Mouse (Mus musculus) forebrain, embryonic 11.5 days (tissue): ENCODE results near the gene Osbpl10. TPM values are rescaled to one million over a fixed set of nuclear protein-coding genes. Genes with fewer than 3 reads are reported as not detected.

Source experiments
- ATAC-seq: fragments of 200-750 bp; cut with Nextera tagmentation; replicated peaks from 2 replicates; pipeline ENCODE4 v1.8.0; 2017; ENCODE audit warnings: moderate TSS enrichment; ENCODE audit not compliant: low FRiP score
- DNase-seq: peaks from one replicate; pipeline ENCODE4 v3.0.0-alpha.2; 2017; ENCODE audit warnings: low spot score
- H3K27ac ChIP-seq: fragments of 300-500 bp; sonication (generic); 2 replicates; pipeline ENCODE4 v1.5.1; 2014; ENCODE audit warnings: low read depth, low read length
- H3K27me3 ChIP-seq: fragments of 300-500 bp; sonication (generic); 2 replicates; pipeline ENCODE4 v1.6.1; 2014; ENCODE audit warnings: mild to moderate bottlenecking, low read length, mixed read lengths; ENCODE audit not compliant: control insufficient read depth, insufficient read depth
- H3K36me3 ChIP-seq: fragments of 300-500 bp; sonication (generic); 2 replicates; pipeline ENCODE4 v1.6.1; 2014; ENCODE audit warnings: mild to moderate bottlenecking, low read length, moderate library complexity, mixed read lengths; ENCODE audit not compliant: control insufficient read depth, insufficient read depth
- H3K4me1 ChIP-seq: fragments of 300-500 bp; sonication (generic); replicated peaks from 2 replicates; pipeline ENCODE4 v1.6.1; 2014; ENCODE audit warnings: low read length, mixed read lengths; ENCODE audit not compliant: control insufficient read depth, insufficient read depth
- H3K4me2 ChIP-seq: fragments of 300-500 bp; sonication (generic); 2 replicates; pipeline ENCODE4 v1.6.1; 2014; ENCODE audit warnings: low read depth, mild to moderate bottlenecking, low read length, moderate library complexity, mixed read lengths; ENCODE audit not compliant: severe bottlenecking
- H3K4me3 ChIP-seq: fragments of 300-500 bp; sonication (generic); 2 replicates; pipeline ENCODE4 v1.5.1; 2014; ENCODE audit warnings: low read depth, low read length
- H3K9ac ChIP-seq: fragments of 300-500 bp; sonication (generic); 2 replicates; pipeline ENCODE4 v1.6.1; 2014; ENCODE audit warnings: low read length
- H3K9me3 ChIP-seq: fragments of 300-500 bp; sonication (generic); 2 replicates; pipeline ENCODE4 v1.6.1; 2016; ENCODE audit warnings: low read length, mixed read lengths; ENCODE audit not compliant: control insufficient read depth
- WGBS: fragments of 180-500 bp; shearing (Covaris S2); extraction: QIAGEN DNeasy Blood & Tissue Kit; methylation state at CpG from one replicate; pipeline ENCODE4 v1.1.7; 2014; 5-methylcytosine and 5-hydroxymethylcytosine counted together
- polyA plus RNA-seq: library from polyadenylated mRNA; unstranded; fragments of >200 nt; fragmentation: Nextera tagmentation; extraction: Ambion mirVana; gene quantifications from 2 replicates; pipeline ENCODE4 v1.2.1, GENCODE M21; 2014

The Osbpl10 gene
- polyA plus RNA-seq, 1 experiment from 2014 or later: 1.0 TPM

DNA sequence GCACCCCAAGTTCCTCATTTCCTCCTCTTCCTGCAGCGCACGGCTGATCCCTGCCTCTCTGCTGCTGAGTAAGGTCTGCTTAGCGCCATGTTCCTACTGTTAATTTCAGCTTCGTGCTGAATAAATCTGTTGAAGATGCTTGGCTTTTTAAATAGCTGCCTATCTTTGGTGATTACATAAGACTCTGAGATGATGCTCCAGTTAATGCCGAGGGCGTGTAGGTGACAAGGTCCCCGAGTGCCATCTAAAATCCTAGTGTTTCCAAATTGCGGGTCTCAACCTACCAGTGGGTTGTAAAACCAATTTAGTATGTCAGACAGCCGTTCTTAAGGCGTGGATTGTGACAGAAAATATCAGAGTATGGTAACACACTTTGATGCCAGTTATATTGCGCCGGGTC, 232.2 kb downstream of the Osbpl10 start:
- no peak overlapping the region for H3K9ac ChIP-seq
- no peak overlapping the region for H3K4me3 ChIP-seq
- H3K4me2 ChIP-seq: no peak overlapping the region
- H3K4me1 ChIP-seq: 0 out of 2 replicates have a peak, but pooled peaks cover 2% of the 10 kb centered on the region
- no peaks in the 10 kb centered on the region for H3K36me3 ChIP-seq
- ATAC-seq: no peak
- H3K27ac ChIP-seq: no peak overlapping the region
- no peaks in the 10 kb centered on the region; the same call in 1 of the 2 replicates for H3K9me3 ChIP-seq
- H3K27me3 ChIP-seq: no peaks in the 10 kb centered on the region
- 93% methylated on average over 12 of the region's 12 CpGs for WGBS
- no peak for DNase-seq

DNA sequence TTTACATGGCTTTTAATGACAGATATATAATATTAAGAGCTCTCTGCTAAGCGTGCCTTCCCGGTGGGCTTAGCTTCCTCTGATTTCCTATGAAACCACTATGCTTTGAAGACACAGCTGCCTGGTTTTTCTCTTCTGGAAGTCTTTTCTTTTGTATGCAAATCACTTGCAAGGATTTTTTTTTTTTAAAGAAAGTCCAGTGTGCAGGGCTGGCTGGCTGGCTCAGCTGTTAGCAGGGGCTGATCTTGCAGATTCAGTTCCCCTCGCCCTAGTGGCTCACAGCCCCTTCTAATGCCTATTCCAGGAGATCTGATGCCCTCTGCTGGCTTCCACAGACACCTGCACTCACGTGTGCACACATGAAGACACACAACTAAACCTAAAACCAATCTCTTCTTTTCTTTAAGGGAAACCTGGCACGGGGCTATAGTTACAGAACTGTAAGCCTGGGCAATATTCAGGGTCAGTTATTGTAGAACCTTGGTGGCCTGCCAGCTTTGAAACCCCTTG, 235.4 kb downstream of the Osbpl10 start:
- WGBS: 88% methylated on average over 5 of the region's 5 CpGs
- Histone ChIP-seq H3K4me2 (no peak overlapping the region), H3K36me3 (no peaks in the 10 kb centered on the region), H3K27ac (no peak overlapping the region), H3K4me1 (0 out of 2 replicates have a peak, but pooled peaks cover 4% of the 10 kb centered on the region), H3K4me3 (no peak overlapping the region), H3K9me3 (no peaks in the 10 kb centered on the region; the same call in 1 of the 2 replicates), H3K27me3 (no peaks in the 10 kb centered on the region), H3K9ac (no peak overlapping the region)
- no peak for ATAC-seq
- DNase-seq: no peak

DNA sequence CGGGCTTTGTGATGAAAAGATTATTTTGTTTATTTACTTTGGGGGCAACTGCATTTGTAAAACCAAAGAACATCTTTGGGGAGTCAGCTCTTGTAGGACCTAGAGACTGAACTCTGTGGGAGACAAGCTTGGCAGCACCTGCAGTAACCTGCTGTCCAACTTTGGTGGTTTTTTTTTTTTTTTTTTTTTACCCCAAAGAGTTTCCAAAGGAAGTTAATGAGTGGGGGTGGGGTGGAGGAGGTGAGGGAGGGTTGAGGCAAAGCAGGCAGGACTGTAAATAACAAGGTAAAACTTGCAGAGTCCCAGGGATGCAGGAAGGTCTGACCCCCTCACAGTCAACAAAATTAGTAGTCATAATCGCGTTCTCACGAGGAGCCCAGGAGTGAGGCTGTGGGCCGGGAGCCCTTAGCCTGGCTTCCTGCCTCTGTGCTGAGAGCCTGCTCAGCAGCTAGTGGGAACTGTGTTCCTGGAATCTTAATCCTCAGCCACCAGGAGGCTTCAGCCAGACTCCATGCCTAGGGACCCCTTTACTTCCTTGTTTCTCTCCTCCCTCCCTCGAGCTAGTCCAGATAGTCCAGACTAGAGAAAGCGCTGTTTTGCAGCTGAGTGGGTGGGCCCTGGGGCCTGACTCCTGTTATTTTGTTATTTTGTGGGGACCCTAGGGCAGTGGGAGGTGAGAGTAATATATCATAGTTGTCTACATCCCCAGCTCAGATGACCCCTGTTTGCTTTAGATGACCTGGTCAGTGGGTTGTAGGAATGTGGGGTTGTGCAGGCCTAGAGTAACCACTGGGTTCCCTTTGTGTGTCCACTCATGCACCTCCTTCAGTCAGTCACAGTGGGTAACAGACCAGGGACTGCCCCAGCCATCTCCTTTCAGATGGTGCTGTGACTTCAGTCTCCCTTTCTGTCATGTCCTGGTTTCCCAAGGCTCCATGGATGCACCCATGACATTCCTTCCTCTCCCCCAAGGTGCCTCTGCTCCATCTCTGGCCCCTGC, 236.5 kb downstream of the Osbpl10 start:
- 16% methylated on average over 7 of the region's 7 CpGs for WGBS
- ATAC-seq: no peak; the same call in 1 of the 2 replicates
- H3K4me1 ChIP-seq: 0 out of 2 replicates have a peak, but pooled peaks cover 4% of the 10 kb centered on the region
- H3K9me3 ChIP-seq: no peaks in the 10 kb centered on the region; the same call in 1 of the 2 replicates
- no peaks in the 10 kb centered on the region for H3K27me3 ChIP-seq
- no peak overlapping the region for H3K4me2 ChIP-seq
- no peaks in the 10 kb centered on the region for H3K36me3 ChIP-seq
- no peak overlapping the region for H3K9ac ChIP-seq
- no peak overlapping the region for H3K4me3 ChIP-seq
- H3K27ac ChIP-seq: no peak overlapping the region
- no peak for DNase-seq

GRCm38 (mm10) chr9:115215830-115216701, 237.7 kb downstream of the Osbpl10 start:
- Histone ChIP-seq H3K27ac (no peak overlapping the region), H3K36me3 (no peaks in the 10 kb centered on the region), H3K9ac (no peak overlapping the region), H3K4me2 (peak overlapping the region; percentile 9; the same call in 1 of the 2 replicates), H3K4me1 (0 out of 2 replicates have a peak, but pooled peaks cover 4% of the 10 kb centered on the region), H3K9me3 (no peaks in the 10 kb centered on the region; the same call in 1 of the 2 replicates), H3K27me3 (no peaks in the 10 kb centered on the region), H3K4me3 (no peak overlapping the region)
- ATAC-seq (peak; percentile 86), DNase-seq (peak; percentile 76)
- 26% methylated on average over 21 of the region's 21 CpGs for WGBS

DNA sequence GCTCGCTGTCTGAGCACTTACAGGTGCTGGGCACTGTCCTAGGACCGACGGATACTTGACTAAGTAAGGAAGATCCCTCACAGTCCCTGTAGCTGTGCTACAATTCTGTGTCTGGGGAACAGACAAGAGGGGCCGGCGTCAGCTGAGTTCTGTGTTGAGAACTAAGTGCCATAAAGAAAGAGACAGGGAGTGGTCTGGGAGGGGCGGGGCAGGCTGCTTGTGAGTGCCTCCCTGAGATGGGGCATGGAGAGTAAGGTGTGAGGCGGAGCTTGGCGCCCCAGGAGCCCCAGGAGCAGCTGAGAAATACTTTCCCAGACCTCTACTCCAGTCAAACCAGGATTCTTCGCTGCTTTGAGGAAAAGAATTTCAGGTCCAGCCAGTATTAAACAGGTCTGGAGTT, 239.6 kb downstream of the Osbpl10 start:
- DNase-seq (no peak), ATAC-seq (no peak)
- Histone ChIP-seq H3K27me3 (no peaks in the 10 kb centered on the region), H3K4me3 (no peak overlapping the region), H3K4me2 (no peak overlapping the region), H3K9ac (no peak overlapping the region), H3K9me3 (no peaks in the 10 kb centered on the region; the same call in 1 of the 2 replicates), H3K36me3 (no peaks in the 10 kb centered on the region), H3K4me1 (0 out of 2 replicates have a peak, but pooled peaks cover 4% of the 10 kb centered on the region), H3K27ac (no peak overlapping the region)
- 31% methylated on average over 9 of the region's 9 CpGs for WGBS

DNA sequence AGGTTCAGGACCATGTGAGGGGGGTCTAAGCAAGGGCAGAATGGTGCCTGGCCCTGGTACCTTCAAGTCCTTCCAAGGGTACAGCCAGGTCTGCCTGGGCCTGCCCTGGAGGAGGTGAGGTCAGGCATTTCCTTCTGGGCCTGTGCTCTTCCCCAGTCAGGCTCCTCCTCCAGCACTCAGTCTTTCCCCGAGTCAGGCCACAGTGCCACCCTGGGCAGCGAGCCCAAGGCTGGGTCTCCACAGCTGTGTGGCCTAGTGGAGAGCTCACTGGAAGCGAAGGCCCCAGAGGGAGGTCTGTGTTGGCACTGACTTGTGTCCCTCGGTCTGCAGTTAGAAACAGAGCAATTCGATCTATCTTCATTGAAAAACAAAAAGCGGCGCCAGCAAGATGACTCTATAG, 242.1 kb downstream of the Osbpl10 start:
- DNase-seq: no peak
- Histone ChIP-seq H3K4me3 (no peak overlapping the region), H3K4me1 (peaks cover 3% of the 10 kb centered on the region; the same call in 1 of the 2 replicates), H3K27me3 (no peaks in the 10 kb centered on the region), H3K9ac (no peak overlapping the region), H3K27ac (no peak overlapping the region), H3K36me3 (no peaks in the 10 kb centered on the region), H3K9me3 (no peaks in the 10 kb centered on the region), H3K4me2 (no peak overlapping the region)
- 87% methylated on average over 7 of the region's 7 CpGs for WGBS
- ATAC-seq: no peak

DNA sequence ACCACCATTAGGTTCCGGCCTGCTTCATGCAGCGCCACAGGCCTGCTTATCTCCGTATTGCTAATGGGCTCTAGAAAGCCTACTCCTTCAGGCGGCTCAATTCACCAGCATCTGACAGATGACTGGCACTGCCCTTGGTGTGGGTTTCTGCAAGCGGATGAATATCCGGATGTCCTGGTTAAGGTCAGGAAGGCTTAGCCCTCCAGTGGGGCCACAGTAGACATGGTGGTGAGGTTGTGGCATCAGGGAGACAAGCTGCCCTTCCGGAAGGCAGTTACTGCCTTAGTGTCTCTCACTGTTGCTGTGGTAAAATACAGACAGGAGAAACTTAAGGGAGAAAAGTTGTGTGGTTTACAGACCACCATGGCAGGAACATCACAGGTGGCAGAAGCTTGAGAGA, 242.9 kb downstream of the Osbpl10 start:
- H3K4me3 ChIP-seq: no peak overlapping the region
- H3K36me3 ChIP-seq: no peaks in the 10 kb centered on the region
- no peaks in the 10 kb centered on the region; the same call in 1 of the 2 replicates for H3K4me1 ChIP-seq
- DNase-seq (no peak), ATAC-seq (no peak)
- no peak overlapping the region for H3K27ac ChIP-seq
- WGBS: 93% methylated on average over 7 of the region's 7 CpGs
- H3K9ac ChIP-seq: no peak overlapping the region
- H3K27me3 ChIP-seq: no peaks in the 10 kb centered on the region
- H3K9me3 ChIP-seq: no peaks in the 10 kb centered on the region
- H3K4me2 ChIP-seq: no peak overlapping the region

- H3K27ac ChIP-seq: peak overlapping the region; percentile 25; the same call in 1 of the 2 replicates
- 18% methylated on average over 7 of the region's 7 CpGs for WGBS
- H3K27me3 ChIP-seq: no peaks in the 10 kb centered on the region
- no peaks in the 10 kb centered on the region for H3K36me3 ChIP-seq
- no peak overlapping the region for H3K9ac ChIP-seq
- no peaks in the 10 kb centered on the region; the same call in 1 of the 2 replicates for H3K4me1 ChIP-seq
- H3K4me3 ChIP-seq: no peak overlapping the region
- no peaks in the 10 kb centered on the region for H3K9me3 ChIP-seq
- DNase-seq: no peak
- peak; percentile 74 for ATAC-seq
- H3K4me2 ChIP-seq: no peak overlapping the region
These were observed 246.5 kb downstream of the Osbpl10 start for GRCm38 (mm10) chr9:115224744-115225354.
